Mouse (Mus musculus): ENCODE measurements around the gene Erp29. TPM values are rescaled to one million over a fixed set of nuclear protein-coding genes. Genes with fewer than 3 reads are reported as not detected.
"Not testable (repeated sequence)": the region's sequence is repeated elsewhere in the genome, so short reads cannot be mapped to it uniquely, and the experiment has no call there.

Erp29 gene
- polyA plus RNA-seq (2012; fragmentation: generic; extraction: Trizol) = 86.0 TPM

DNA sequence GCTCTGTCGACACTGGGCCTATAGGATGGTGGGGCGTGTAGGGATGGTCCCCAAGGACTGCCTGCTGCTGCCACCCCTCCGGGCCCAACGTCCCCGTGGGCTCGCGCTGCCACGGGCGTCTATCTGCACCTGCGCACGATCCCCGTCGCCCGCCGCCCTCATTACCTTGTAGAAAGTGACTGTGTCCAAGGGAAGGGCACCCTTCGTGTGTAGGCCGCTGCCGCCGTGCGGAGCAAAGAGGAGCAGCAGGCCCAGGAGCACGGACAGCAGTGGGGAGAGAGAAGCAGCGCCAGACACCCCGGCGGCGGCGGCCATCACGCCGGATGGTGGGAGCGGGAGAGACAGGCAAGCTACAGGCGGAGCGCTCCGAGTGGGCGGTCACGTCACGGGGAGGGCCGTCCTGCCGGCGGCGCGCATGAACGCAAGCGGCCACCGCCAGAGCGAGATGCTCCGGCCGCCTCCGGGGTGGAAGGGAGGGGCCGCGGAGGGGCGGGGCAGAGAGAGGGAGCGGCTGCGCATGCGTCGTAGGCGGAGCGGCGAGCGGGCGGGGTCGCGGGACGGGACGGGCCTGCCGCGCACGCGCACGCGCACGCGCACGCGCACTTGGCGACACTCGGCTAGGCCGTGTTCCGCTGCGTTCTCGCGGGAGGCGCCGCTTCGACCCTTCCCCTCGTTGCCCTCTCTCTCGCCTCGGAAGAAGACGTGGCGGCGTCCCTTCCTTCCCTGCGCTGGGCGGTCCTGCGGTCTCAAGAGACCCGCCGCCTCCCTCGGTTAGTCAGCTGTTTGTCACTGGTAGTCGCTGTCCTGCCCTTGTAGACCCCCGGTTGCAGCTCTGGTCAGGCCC lies at the start of gene Erp29:
Gene Erp29 (minus strand): TSS at position 481 of the 844 bp plus-strand sequence.
- peaks cover 26% of the 10 kb centered on the region for H3K79me2 ChIP-seq (ENCODE audit: control insufficient read depth, insufficient read depth)
- H3K4me2 ChIP-seq (ENCODE audit: low read depth) = peak within 1 kb of the TSS; percentile 92
- no peaks in the 10 kb centered on the region for H3K27me3 ChIP-seq (ENCODE audit: control insufficient read depth, insufficient read depth, insufficient read length)
- peak within 1 kb of the TSS; percentile 95 for H3K4me3 ChIP-seq
- TF ChIP-seq MAX (IDR thresholded peaks at IDR 0.05; ENCODE audit: low read depth) (no peak), POLR2AphosphoS2 (IDR thresholded peaks at IDR 0.05; ENCODE audit: insufficient read length, low read depth) (peak; percentile 100), USF1 (IDR thresholded peaks at IDR 0.05; ENCODE audit: low read depth) (no peak), POLR2A (IDR thresholded peaks at IDR 0.05; ENCODE audit: insufficient read length, low read depth) (peak; percentile 96), MYOG (IDR thresholded peaks at IDR 0.05; ENCODE audit: control insufficient read depth in 1 of 3, insufficient read depth in 1 of 3, insufficient read length in 2 of 3, low read depth in 2 of 3) (peak in 2 of 3 experiments; percentile 6 to 35), TCF12 (IDR thresholded peaks at IDR 0.05; ENCODE audit: insufficient read depth, poor library complexity, severe bottlenecking) (no peak), REST (IDR thresholded peaks at IDR 0.05; ENCODE audit: insufficient read depth, insufficient read length) (peak; percentile 37)
- H3ac ChIP-seq (ENCODE audit: control insufficient read depth, insufficient read length) = peak within 1 kb of the TSS; percentile 89
- peaks cover 4% of the 10 kb centered on the region for H3K36me3 ChIP-seq (ENCODE audit: control insufficient read depth, insufficient read depth)

DNA sequence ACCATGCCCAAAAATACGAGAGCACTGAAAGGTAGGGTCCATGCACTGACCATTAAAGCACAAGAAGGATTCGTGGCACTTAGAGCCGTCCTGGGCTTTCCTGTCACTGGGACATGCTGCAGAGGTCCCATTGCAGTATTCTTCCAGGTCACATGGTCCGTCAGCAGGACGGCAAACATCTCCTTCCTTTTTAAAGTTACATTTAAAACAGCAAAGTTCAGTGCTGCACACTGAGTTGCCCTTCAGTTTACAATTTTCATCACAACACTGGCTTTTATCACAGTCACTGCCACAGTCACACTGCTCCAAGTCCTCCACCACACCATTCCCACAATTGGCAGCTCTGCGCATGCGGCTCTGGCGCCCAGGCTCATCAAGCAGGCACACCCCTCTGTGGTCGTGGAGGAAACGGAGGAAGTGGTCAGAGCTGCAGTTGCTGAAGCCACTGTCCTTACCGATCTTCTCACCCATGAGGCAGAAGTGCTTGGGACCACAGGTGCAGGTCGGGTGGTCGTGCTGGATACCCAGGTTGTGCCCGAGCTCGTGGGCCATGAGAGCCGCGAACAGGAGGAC lies 49.2 kb upstream of the Erp29 start:
- H3ac ChIP-seq (ENCODE audit: control insufficient read depth, insufficient read length) = not testable (repeated sequence)

DNA sequence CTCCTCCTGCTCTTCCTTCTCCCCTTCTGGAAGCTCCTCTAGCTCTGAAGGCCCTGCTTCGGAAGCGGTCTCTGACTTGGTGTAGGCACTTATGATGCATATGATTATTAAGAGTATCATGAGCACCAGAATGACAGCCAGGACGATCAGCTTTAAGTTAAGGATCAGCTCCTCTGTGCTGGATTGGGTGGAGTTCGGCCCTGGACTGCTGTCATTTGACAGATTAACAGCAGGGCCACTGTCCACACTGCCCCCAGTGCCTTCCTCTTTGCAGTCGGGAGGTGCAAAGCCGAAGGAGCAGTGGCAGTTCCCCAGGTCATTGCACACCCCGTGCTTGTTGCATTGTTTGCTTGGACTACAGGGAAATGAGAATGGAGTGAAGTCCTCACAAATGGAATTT lies 48.4 kb upstream of the Erp29 start:
- Histone ChIP-seq H3K79me2 (ENCODE audit: control insufficient read depth, insufficient read depth) (no peaks in the 10 kb centered on the region), H3K27me3 (ENCODE audit: control insufficient read depth, insufficient read depth, insufficient read length) (peaks cover 23% of the 10 kb centered on the region), H3K4me2 (ENCODE audit: low read depth) (no peak overlapping the region), H3ac (ENCODE audit: control insufficient read depth, insufficient read length) (no peak overlapping the region), H3K36me3 (ENCODE audit: control insufficient read depth, insufficient read depth) (no peaks in the 10 kb centered on the region), H3K4me3 (no peak overlapping the region)
- TF ChIP-seq CEBPB (IDR thresholded peaks at IDR 0.05; ENCODE audit: insufficient read depth, poor library complexity, severe bottlenecking) (no peak), TCF3 (IDR thresholded peaks at IDR 0.05; ENCODE audit: insufficient read length, low read depth) (no peak), USF1 (IDR thresholded peaks at IDR 0.05; ENCODE audit: low read depth) (no peak), SRF (IDR thresholded peaks at IDR 0.05; ENCODE audit: control insufficient read depth, insufficient read length, low read depth) (no peak), POLR2AphosphoS2 (IDR thresholded peaks at IDR 0.05; ENCODE audit: insufficient read length, low read depth) (no peak), MYOD1 (IDR thresholded peaks at IDR 0.05; ENCODE audit: control insufficient read depth in 1 of 3, insufficient read length in 2 of 3, low read depth in 2 of 3) (no peak)

More for the DNA sequence above, 49.2 kb upstream of the Erp29 start:
- H3K36me3 ChIP-seq (ENCODE audit: control insufficient read depth, insufficient read depth); H3K4me3 ChIP-seq; H3K4me2 ChIP-seq (ENCODE audit: low read depth); H3K79me2 ChIP-seq (ENCODE audit: control insufficient read depth, insufficient read depth): not testable (repeated sequence)
- H3K27me3 ChIP-seq (ENCODE audit: control insufficient read depth, insufficient read depth, insufficient read length) = peaks cover 23% of the 10 kb centered on the region

DNA sequence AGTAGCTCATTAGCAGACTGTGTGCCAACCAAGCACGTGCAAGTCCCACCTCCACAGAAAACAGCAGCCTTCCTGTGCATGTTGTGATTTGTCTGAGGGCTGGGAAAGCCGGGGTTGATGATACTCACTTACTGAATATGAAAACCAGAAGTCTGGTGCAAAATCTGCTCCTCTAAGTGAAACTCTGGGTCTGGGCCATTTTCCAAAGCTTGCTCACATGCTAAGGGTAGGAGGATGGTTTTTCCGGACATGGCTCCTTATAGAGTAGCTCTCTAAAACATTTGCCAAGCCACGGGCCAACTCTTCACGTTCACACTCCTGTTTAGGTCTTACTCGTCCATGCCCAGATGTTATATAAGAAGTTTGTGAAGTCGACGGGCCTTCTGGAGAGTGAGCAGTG lies 41.0 kb upstream of the Erp29 start:
- H3K79me2 ChIP-seq (ENCODE audit: control insufficient read depth, insufficient read depth) = no peaks in the 10 kb centered on the region
- no peak overlapping the region for H3K4me3 ChIP-seq
- TF ChIP-seq TCF3 (IDR thresholded peaks at IDR 0.05; ENCODE audit: insufficient read length, low read depth) (no peak), POLR2AphosphoS2 (IDR thresholded peaks at IDR 0.05; ENCODE audit: insufficient read length, low read depth) (no peak), MYOD1 (IDR thresholded peaks at IDR 0.05; ENCODE audit: control insufficient read depth in 1 of 3, insufficient read length in 2 of 3, low read depth in 2 of 3) (no peak), MAX (IDR thresholded peaks at IDR 0.05; ENCODE audit: low read depth) (no peak), USF1 (IDR thresholded peaks at IDR 0.05; ENCODE audit: low read depth) (no peak), E2F4 (IDR thresholded peaks at IDR 0.05; ENCODE audit: insufficient read depth) (no peak), SRF (IDR thresholded peaks at IDR 0.05; ENCODE audit: control insufficient read depth, insufficient read length, low read depth) (no peak), CEBPB (IDR thresholded peaks at IDR 0.05; ENCODE audit: insufficient read depth, poor library complexity, severe bottlenecking) (no peak), POLR2A (IDR thresholded peaks at IDR 0.05; ENCODE audit: insufficient read length, low read depth) (no peak), TCF12 (IDR thresholded peaks at IDR 0.05; ENCODE audit: insufficient read depth, poor library complexity, severe bottlenecking) (no peak), MYOG (IDR thresholded peaks at IDR 0.05; ENCODE audit: control insufficient read depth in 1 of 3, insufficient read depth in 1 of 3, insufficient read length in 2 of 3, low read depth in 2 of 3) (no peak)
- H3K27me3 ChIP-seq (ENCODE audit: control insufficient read depth, insufficient read depth, insufficient read length) = peaks cover 32% of the 10 kb centered on the region
- H3ac ChIP-seq (ENCODE audit: control insufficient read depth, insufficient read length) = no peak overlapping the region
- H3K4me2 ChIP-seq (ENCODE audit: low read depth) = no peak overlapping the region
- no peaks in the 10 kb centered on the region for H3K36me3 ChIP-seq (ENCODE audit: control insufficient read depth, insufficient read depth)

DNA sequence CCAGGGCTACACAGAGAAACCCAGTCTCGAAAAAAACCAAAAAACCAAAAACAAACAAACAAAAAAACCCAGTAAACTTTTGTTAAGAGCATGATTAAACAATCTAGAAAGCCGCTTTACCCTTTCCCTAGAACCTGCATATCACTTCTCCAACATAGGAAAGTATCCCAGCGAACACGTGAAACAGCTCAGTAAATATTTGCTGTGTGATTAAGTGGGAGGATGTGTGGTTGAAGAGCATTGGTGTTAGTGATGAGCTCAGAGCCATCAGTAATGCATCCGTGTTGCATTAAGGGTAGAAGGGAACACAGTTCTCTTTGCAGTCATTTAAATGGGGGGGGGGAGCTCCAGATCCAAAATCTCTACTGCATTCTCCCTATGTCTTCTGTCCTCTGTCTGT lies 32.5 kb upstream of the Erp29 start:
- no peak overlapping the region for H3ac ChIP-seq (ENCODE audit: control insufficient read depth, insufficient read length)
- H3K4me2 ChIP-seq (ENCODE audit: low read depth) = no peak overlapping the region
- H3K27me3 ChIP-seq (ENCODE audit: control insufficient read depth, insufficient read depth, insufficient read length) = peaks cover 38% of the 10 kb centered on the region
- no peak for TF ChIP-seq USF1 (IDR thresholded peaks at IDR 0.05; ENCODE audit: low read depth)
- TF ChIP-seq POLR2AphosphoS2 (IDR thresholded peaks at IDR 0.05; ENCODE audit: insufficient read length, low read depth) = no peak
- no peak for TF ChIP-seq REST (IDR thresholded peaks at IDR 0.05; ENCODE audit: insufficient read depth, insufficient read length)
- TF ChIP-seq MAX (IDR thresholded peaks at IDR 0.05; ENCODE audit: low read depth) = no peak
- TF ChIP-seq SRF (IDR thresholded peaks at IDR 0.05; ENCODE audit: control insufficient read depth, insufficient read length, low read depth) = no peak
- H3K36me3 ChIP-seq (ENCODE audit: control insufficient read depth, insufficient read depth) = no peaks in the 10 kb centered on the region
- no peaks in the 10 kb centered on the region for H3K79me2 ChIP-seq (ENCODE audit: control insufficient read depth, insufficient read depth)
- no peak overlapping the region for H3K4me3 ChIP-seq

Measured in myocyte (in vitro differentiated cells).